Mouse (Mus musculus) B cell, adult 62 days (primary cell): ENCODE measurements around the gene Cd300ld. TPM values are rescaled to one million over a fixed set of nuclear protein-coding genes. Genes with fewer than 3 reads are reported as not detected.

Experiments
- total RNA-seq: library from RNA; stranded (reverse); gene quantifications from 4 replicates; pipeline ENCODE4 v1.2.4, GENCODE M21; 2023

Cd300ld gene
- total RNA-seq: 0.36 to 0.66 TPM (median 0.46 TPM) in 4 replicates

DNA sequence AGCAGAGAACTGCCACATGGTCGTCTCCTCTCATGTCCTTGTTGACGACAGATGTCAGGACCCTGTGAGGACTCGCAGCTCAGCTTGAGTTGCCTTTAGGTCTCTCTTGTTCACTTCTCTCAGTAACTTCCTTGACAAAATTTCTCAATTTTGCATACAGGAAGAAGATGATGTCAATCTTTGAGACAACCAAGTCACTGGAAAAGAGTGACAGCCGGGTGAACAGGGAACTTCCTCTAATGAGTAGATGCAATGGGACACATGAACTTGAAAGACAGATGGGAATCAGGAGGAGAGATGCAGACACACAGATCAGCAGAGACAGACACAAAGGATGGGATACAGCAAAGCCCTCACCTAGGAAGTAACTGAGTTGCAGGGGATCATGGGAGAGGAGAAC is at the start of gene Cd300ld:
Cd300ld (minus strand) TSS at position 130 of the 400 bp plus-strand sequence.

DNA sequence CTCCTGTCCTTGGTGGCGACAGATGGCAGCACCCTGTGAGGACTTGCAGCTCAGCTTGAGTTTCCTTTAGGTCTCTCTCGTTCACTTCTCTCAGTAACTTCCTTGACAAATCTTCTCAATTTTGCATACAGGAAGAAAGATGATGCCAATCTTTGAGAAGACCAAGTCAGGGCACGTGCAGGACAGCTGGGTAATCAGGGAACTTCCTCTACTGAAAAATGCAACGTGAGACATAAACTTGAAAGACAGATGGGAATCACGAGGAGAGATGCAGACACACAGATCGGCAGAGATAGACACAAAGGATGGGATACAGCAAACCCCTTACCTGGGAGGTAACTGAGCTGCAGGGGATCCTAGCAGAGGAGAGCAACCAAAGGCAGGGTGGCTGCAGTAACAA is 47.9 kb upstream of the Cd300ld start, which contains the start of gene Cd300ld5:
Cd300ld5 (minus strand) TSS at position 101 of the 400 bp plus-strand sequence.

DNA sequence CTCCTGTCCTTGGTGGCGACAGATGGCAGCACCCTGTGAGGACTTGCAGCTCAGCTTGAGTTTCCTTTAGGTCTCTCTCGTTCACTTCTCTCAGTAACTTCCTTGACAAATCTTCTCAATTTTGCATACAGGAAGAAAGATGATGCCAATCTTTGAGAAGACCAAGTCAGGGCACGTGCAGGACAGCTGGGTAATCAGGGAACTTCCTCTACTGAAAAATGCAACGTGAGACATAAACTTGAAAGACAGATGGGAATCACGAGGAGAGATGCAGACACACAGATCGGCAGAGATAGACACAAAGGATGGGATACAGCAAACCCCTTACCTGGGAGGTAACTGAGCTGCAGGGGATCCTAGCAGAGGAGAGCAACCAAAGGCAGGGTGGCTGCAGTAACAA is 37.2 kb upstream of the Cd300ld start, which contains the start of gene Cd300ld4:
Cd300ld4 (minus strand) TSS at position 101 of the 400 bp plus-strand sequence.

DNA sequence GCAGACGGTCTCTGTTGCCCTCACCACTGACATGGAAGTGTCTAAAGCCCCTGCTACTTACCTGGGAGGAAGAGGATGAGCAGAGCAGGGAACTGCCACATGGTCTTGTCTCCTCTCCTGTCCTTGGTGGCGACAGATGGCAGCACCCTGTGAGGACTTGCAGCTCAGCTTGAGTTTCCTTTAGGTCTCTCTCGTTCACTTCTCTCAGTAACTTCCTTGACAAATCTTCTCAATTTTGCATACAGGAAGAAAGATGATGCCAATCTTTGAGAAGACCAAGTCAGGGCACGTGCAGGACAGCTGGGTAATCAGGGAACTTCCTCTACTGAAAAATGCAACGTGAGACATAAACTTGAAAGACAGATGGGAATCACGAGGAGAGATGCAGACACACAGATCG is 26.4 kb upstream of the Cd300ld start, which contains the start of gene Cd300ld2:
Cd300ld2 (minus strand) TSS at position 101 of the 400 bp plus-strand sequence.

DNA sequence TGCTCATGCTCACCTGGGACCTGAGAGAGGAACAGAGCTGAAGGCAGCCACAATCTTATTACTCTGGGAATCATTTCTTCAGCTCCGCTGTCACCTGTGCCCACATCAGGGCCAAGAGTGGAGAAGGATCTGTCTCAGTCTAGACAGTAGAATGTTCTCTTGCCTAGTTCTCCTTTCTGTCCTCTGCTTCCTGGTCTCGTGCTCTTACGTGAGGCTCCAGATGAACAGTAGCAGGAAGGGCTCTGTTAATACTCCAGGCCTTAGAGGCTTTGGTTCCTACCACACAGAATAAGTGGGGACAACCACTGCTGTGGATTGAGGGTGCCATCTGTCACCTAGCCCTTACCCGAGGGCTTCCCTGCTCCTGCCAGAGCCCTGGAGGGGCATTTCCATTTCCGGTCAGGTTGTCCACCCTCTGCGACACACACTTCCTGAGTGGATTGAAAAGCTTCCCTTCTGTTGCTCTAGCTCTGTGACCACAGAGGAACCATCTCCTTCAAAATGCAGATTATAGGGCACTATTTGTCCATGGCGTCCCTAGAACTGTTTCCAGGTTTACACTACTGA is 11.8 kb upstream of the Cd300ld start, which contains the start of gene Cd300c2:
Cd300c2 (minus strand) TSS at position 407 of the 567 bp plus-strand sequence.

DNA sequence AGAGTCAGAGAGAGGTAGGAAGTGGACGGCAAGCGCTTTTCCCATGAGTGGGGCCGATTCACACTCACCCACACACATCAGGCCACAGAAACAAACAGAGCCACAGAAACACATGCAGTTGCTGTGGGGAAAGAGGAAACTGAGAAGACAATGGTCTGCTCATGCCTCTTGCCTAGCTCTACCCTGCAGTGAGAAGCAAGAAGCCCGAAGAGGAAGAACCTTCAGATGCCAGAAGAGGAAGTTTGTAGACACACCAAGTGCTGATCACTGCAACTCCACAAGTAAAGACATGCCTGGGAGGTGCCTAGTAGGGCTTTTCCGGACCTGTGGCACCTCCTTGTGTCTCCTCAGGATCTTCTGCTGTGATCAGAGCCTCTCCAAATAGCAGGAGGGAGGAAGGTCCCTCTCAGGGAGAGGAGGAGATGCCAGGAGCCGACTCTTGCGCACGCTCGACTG is 20.9 kb downstream of the Cd300ld start, which contains the start of gene Cd300c:
Cd300c (minus strand) TSS at position 406 of the 456 bp plus-strand sequence.

DNA sequence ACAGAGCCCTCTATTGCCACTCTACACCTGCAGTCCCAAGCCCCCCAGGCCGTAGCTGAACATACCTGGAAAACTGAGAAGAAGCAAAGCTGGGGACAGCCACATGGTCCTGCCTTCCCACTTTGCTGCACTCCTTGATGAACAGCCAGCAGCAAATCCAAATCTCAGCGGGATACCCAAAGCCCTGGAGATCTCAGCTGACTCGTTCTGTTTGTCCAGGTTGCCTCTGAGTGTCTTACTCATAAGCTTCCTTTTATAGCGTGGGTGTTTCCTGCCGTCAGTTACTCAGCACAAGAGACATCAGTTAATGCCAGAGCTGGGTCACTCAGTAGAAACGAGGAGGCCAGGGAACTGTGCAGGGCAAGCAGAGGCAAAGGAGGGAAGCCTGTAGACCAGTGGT is 55.6 kb downstream of the Cd300ld start, which contains the start of gene Cd300lb:
Cd300lb (minus strand) TSS at position 243 of the 400 bp plus-strand sequence.

Other genes with a start within 250 kb of the Cd300ld start
- gene Kif19a, start 224.5 kb downstream of the Cd300ld start, total RNA-seq: 4.1 to 5.1 TPM (median 5.0 TPM) in 4 replicates
- gene Btbd17, start 194.0 kb downstream of the Cd300ld start, total RNA-seq: not detected in 4 replicates
- not detected in 4 replicates for gene Gpr142, start 191.0 kb downstream of the Cd300ld start, total RNA-seq
- gene Gprc5c, start 138.8 kb downstream of the Cd300ld start, total RNA-seq: 0.19 to 1.4 TPM (median 0.21 TPM) in 3 of 4 replicates, not detected in the other
- 0.63 to 0.91 TPM (median 0.76 TPM) in 4 replicates for gene Cd300a, start 99.9 kb downstream of the Cd300ld start, total RNA-seq
- gene Cd300lb, start 55.5 kb downstream of the Cd300ld start, total RNA-seq: not detected in 4 replicates
- not detected in 4 replicates for gene Cd300c, start 20.8 kb downstream of the Cd300ld start, total RNA-seq
- gene Cd300c2, start 12.0 kb upstream of the Cd300ld start, total RNA-seq: 0.66 to 1.5 TPM (median 1.0 TPM) in 4 replicates
- gene Cd300ld2, start 26.3 kb upstream of the Cd300ld start, total RNA-seq: not detected in 4 replicates
- not detected in 4 replicates for gene Cd300ld4, start 37.1 kb upstream of the Cd300ld start, total RNA-seq
- gene Cd300ld5, start 47.8 kb upstream of the Cd300ld start, total RNA-seq: not detected in 4 replicates
- gene Cd300ld3, start 58.5 kb upstream of the Cd300ld start, total RNA-seq: 1.2 TPM in 1 of 4 replicates, not detected in the others
- 0.37 to 0.78 TPM (median 0.63 TPM) in 4 replicates for gene Cd300e, start 72.3 kb upstream of the Cd300ld start, total RNA-seq
- 4.9 to 8.0 TPM (median 7.2 TPM) in 4 replicates for gene Rab37, start 101.5 kb upstream of the Cd300ld start, total RNA-seq
- gene Cd300lf, start 144.1 kb upstream of the Cd300ld start, total RNA-seq: 7.2 to 10.4 TPM (median 8.8 TPM) in 4 replicates
- 74.3 to 78.2 TPM (median 77.2 TPM) in 4 replicates for gene Slc9a3r1, start 173.4 kb upstream of the Cd300ld start, total RNA-seq
- 9.3 to 19.2 TPM (median 15.9 TPM) in 4 replicates for gene Tmem104, start 197.6 kb upstream of the Cd300ld start, total RNA-seq
- 12.5 to 18.4 TPM (median 14.7 TPM) in 4 replicates for gene Nat9, start 197.9 kb upstream of the Cd300ld start, total RNA-seq